Mouse (Mus musculus): Measurements from ENCODE around the gene Tlr9. TPM values are rescaled to one million over a fixed set of nuclear protein-coding genes. Genes with fewer than 3 reads are reported as not detected.

Tlr9 gene
- total and polyA plus RNA-seq, 3 experiments: 0.27 TPM; not detected in 2

- peaks cover 43% of the 10 kb centered on the region for H3K27me3 ChIP-seq (ENCODE audit: insufficient read depth, low read length)
- H3K4me1 ChIP-seq (ENCODE audit: insufficient read depth, low read depth, low read length): no peaks in the 10 kb centered on the region
- H3K9me3 ChIP-seq (replicated peaks): no peaks in the 10 kb centered on the region
- ATAC-seq (ENCODE audit: extremely low read depth, insufficient number of reproducible peaks, low FRiP score, poor library complexity, severe bottlenecking): no peak
- DNase-seq (ENCODE audit: low spot score): no peak
- H3K4me3 ChIP-seq (ENCODE audit: low read depth, low read length): no peak overlapping the region
- no peaks in the 10 kb centered on the region for H3K36me3 ChIP-seq (replicated peaks)
- no peak for TF ChIP-seq GATA2 (IDR thresholded peaks at IDR 0.05; ENCODE audit: borderline replicate concordance, low read depth, low read length)
- TF ChIP-seq CTCF (IDR thresholded peaks at IDR 0.05; ENCODE audit: low read depth, low read length): no peak
- no peak for TF ChIP-seq GATA1 (IDR thresholded peaks at IDR 0.05; ENCODE audit: borderline replicate concordance, low read length)
- TF ChIP-seq POLR2AphosphoS5 (IDR thresholded peaks at IDR 0.05; ENCODE audit: insufficient replicate concordance, low read depth, low read length): no peak
- TF ChIP-seq TAL1 (conservative IDR thresholded peaks at IDR 0.05; ENCODE audit: low read depth, low read length): no peak
Measured at GRCm38 (mm10) chr9:106258990-106259389, 36.6 kb downstream of the Tlr9 start.

- peaks cover 42% of the 10 kb centered on the region for H3K27me3 ChIP-seq (ENCODE audit: insufficient read depth, low read length)
- H3K4me3 ChIP-seq (ENCODE audit: low read depth, low read length): no peak overlapping the region
- no peaks in the 10 kb centered on the region for H3K9me3 ChIP-seq (replicated peaks)
- H3K36me3 ChIP-seq (replicated peaks): no peaks in the 10 kb centered on the region
- DNase-seq (ENCODE audit: low spot score): no peak
- ATAC-seq (ENCODE audit: extremely low read depth, insufficient number of reproducible peaks, low FRiP score, poor library complexity, severe bottlenecking): no peak
- no peaks in the 10 kb centered on the region for H3K4me1 ChIP-seq (ENCODE audit: insufficient read depth, low read depth, low read length)
- TF ChIP-seq GATA2 (IDR thresholded peaks at IDR 0.05; ENCODE audit: borderline replicate concordance, low read depth, low read length) (no peak), TAL1 (conservative IDR thresholded peaks at IDR 0.05; ENCODE audit: low read depth, low read length) (no peak), GATA1 (IDR thresholded peaks at IDR 0.05; ENCODE audit: borderline replicate concordance, low read length) (no peak), CTCF (IDR thresholded peaks at IDR 0.05; ENCODE audit: low read depth, low read length) (no peak)
Measured at GRCm38 (mm10) chr9:106261058-106261457, 38.7 kb downstream of the Tlr9 start.

- no peak for ATAC-seq (ENCODE audit: extremely low read depth, insufficient number of reproducible peaks, low FRiP score, poor library complexity, severe bottlenecking)
- no peaks in the 10 kb centered on the region for H3K9me3 ChIP-seq (replicated peaks)
- H3K36me3 ChIP-seq (replicated peaks): no peaks in the 10 kb centered on the region
- peaks cover 37% of the 10 kb centered on the region for H3K27me3 ChIP-seq (ENCODE audit: insufficient read depth, low read length)
- no peaks in the 10 kb centered on the region for H3K4me1 ChIP-seq (ENCODE audit: insufficient read depth, low read depth, low read length)
- H3K4me3 ChIP-seq (ENCODE audit: low read depth, low read length): no peak overlapping the region
- DNase-seq (ENCODE audit: low spot score): no peak
- TF ChIP-seq GATA1 (IDR thresholded peaks at IDR 0.05; ENCODE audit: borderline replicate concordance, low read length): no peak
- no peak for TF ChIP-seq TAL1 (conservative IDR thresholded peaks at IDR 0.05; ENCODE audit: low read depth, low read length)
- TF ChIP-seq POLR2AphosphoS5 (IDR thresholded peaks at IDR 0.05; ENCODE audit: insufficient replicate concordance, low read depth, low read length): no peak
- TF ChIP-seq GATA2 (IDR thresholded peaks at IDR 0.05; ENCODE audit: borderline replicate concordance, low read depth, low read length): no peak
- no peak for TF ChIP-seq CTCF (IDR thresholded peaks at IDR 0.05; ENCODE audit: low read depth, low read length)
Measured at GRCm38 (mm10) chr9:106261491-106261890, 39.1 kb downstream of the Tlr9 start.

- Histone ChIP-seq H3K27me3 (ENCODE audit: insufficient read depth, low read length) (peaks cover 34% of the 10 kb centered on the region), H3K36me3 (replicated peaks) (no peaks in the 10 kb centered on the region), H3K4me3 (ENCODE audit: low read depth, low read length) (no peak overlapping the region), H3K4me1 (ENCODE audit: insufficient read depth, low read depth, low read length) (no peaks in the 10 kb centered on the region), H3K9me3 (replicated peaks) (no peaks in the 10 kb centered on the region)
- DNase-seq (ENCODE audit: low spot score): no peak
- ATAC-seq (ENCODE audit: extremely low read depth, insufficient number of reproducible peaks, low FRiP score, poor library complexity, severe bottlenecking): no peak
- TF ChIP-seq TAL1 (conservative IDR thresholded peaks at IDR 0.05; ENCODE audit: low read depth, low read length): no peak
- TF ChIP-seq GATA2 (IDR thresholded peaks at IDR 0.05; ENCODE audit: borderline replicate concordance, low read depth, low read length): no peak
Measured at GRCm38 (mm10) chr9:106262075-106262474, 39.7 kb downstream of the Tlr9 start.

- peaks cover 6% of the 10 kb centered on the region for H3K4me1 ChIP-seq (ENCODE audit: insufficient read depth, low read depth, low read length)
- H3K4me3 ChIP-seq (ENCODE audit: low read depth, low read length): no peak overlapping the region
- no peaks in the 10 kb centered on the region for H3K9me3 ChIP-seq (replicated peaks)
- no peak for ATAC-seq (ENCODE audit: extremely low read depth, insufficient number of reproducible peaks, low FRiP score, poor library complexity, severe bottlenecking)
- peaks cover 43% of the 10 kb centered on the region for H3K27me3 ChIP-seq (ENCODE audit: insufficient read depth, low read length)
- no peak for DNase-seq (ENCODE audit: low spot score)
- no peaks in the 10 kb centered on the region for H3K36me3 ChIP-seq (replicated peaks)
- TF ChIP-seq POLR2AphosphoS5 (IDR thresholded peaks at IDR 0.05; ENCODE audit: insufficient replicate concordance, low read depth, low read length) (no peak), GATA1 (IDR thresholded peaks at IDR 0.05; ENCODE audit: borderline replicate concordance, low read length) (no peak), TAL1 (conservative IDR thresholded peaks at IDR 0.05; ENCODE audit: low read depth, low read length) (no peak), CTCF (IDR thresholded peaks at IDR 0.05; ENCODE audit: low read depth, low read length) (no peak), GATA2 (IDR thresholded peaks at IDR 0.05; ENCODE audit: borderline replicate concordance, low read depth, low read length) (no peak)
Measured at GRCm38 (mm10) chr9:106263381-106263924, 41.1 kb downstream of the Tlr9 start.

- Histone ChIP-seq H3K4me1 (ENCODE audit: insufficient read depth, low read depth, low read length) (peaks cover 16% of the 10 kb centered on the region), H3K4me3 (ENCODE audit: low read depth, low read length) (no peak overlapping the region), H3K27me3 (ENCODE audit: insufficient read depth, low read length) (peaks cover 57% of the 10 kb centered on the region), H3K9me3 (replicated peaks) (no peaks in the 10 kb centered on the region), H3K36me3 (replicated peaks) (no peaks in the 10 kb centered on the region)
- no peak for TF ChIP-seq POLR2AphosphoS5 (IDR thresholded peaks at IDR 0.05; ENCODE audit: insufficient replicate concordance, low read depth, low read length)
- TF ChIP-seq TAL1 (conservative IDR thresholded peaks at IDR 0.05; ENCODE audit: low read depth, low read length): no peak
- TF ChIP-seq GATA2 (IDR thresholded peaks at IDR 0.05; ENCODE audit: borderline replicate concordance, low read depth, low read length): no peak
- no peak for TF ChIP-seq GATA1 (IDR thresholded peaks at IDR 0.05; ENCODE audit: borderline replicate concordance, low read length)
- TF ChIP-seq CTCF (IDR thresholded peaks at IDR 0.05; ENCODE audit: low read depth, low read length): no peak
- ATAC-seq (ENCODE audit: extremely low read depth, insufficient number of reproducible peaks, low FRiP score, poor library complexity, severe bottlenecking) (no peak), DNase-seq (ENCODE audit: low spot score) (no peak)
Measured at GRCm38 (mm10) chr9:106265358-106266075, 43.1 kb downstream of the Tlr9 start.
